In genomic region chr5:64030281-64030960, GRCm38 (mm10) we compare ENCODE assay signal across 11 mouse cellular contexts.
DNase-seq lines count a peak whose midpoint lies in the region; ATAC-seq and TF ChIP-seq lines count a peak whose summit lies in the region.
"Had no signal": no experiment of that assay in that cellular context is flagged by ENCODE, and none has a peak within 500 bp of the region (broad histone marks: within the 10 kb centered on the region; RNA-seq: fewer than 3 reads in every experiment).

No protein-coding gene starts in this region.

- H3K4me2 ChIP-seq in kidney, embryonic 15.5 days: no peak overlapping the region
- no peak overlapping the region for H3K4me2 ChIP-seq in midbrain, embryonic 15.5 days
- H3K4me2 ChIP-seq in midbrain, postnatal 0 days (ENCODE audit: low read depth, low read length, poor library complexity, severe bottlenecking): no peak overlapping the region

- DNase-seq in kidney, adult 11 months: peak; percentile 44
- peak; percentile 32 to 34 for DNase-seq in cerebellum, postnatal 10 days
- peak; percentile 47 for DNase-seq in lung, postnatal 36 days
- no peak for DNase-seq in midbrain, postnatal 0 days (ENCODE audit: low spot score)
- DNase-seq in left cerebral cortex, adult 8-10 months (ENCODE audit: low spot score in 2 of 2): no peak
- DNase-seq: embryo, embryonic 11 days; gastrocnemius, postnatal 10 days had no signal

- H3K9ac ChIP-seq in kidney, embryonic 15.5 days: no peak overlapping the region
- H3K9ac ChIP-seq in midbrain, embryonic 15.5 days: no peak overlapping the region
- H3K9ac ChIP-seq in midbrain, postnatal 0 days (replicated peaks; ENCODE audit: low read length, poor library complexity, severe bottlenecking): no peak overlapping the region

- H3K27me3 ChIP-seq in kidney, embryonic 15.5 days: no peaks in the 10 kb centered on the region
- no peaks in the 10 kb centered on the region for H3K27me3 ChIP-seq in E14TG2a.4 (ENCODE audit: insufficient read depth, low read length)
- no peaks in the 10 kb centered on the region for H3K27me3 ChIP-seq in midbrain, embryonic 15.5 days (replicated peaks)
- no peaks in the 10 kb centered on the region for H3K27me3 ChIP-seq in midbrain, postnatal 0 days (ENCODE audit: insufficient read depth, low read length)

- no peaks in the 10 kb centered on the region for H3K4me1 ChIP-seq in kidney, embryonic 15.5 days
- H3K4me1 ChIP-seq in E14TG2a.4 (replicated peaks; ENCODE audit: low read depth, low read length): no peaks in the 10 kb centered on the region
- no peaks in the 10 kb centered on the region for H3K4me1 ChIP-seq in midbrain, embryonic 15.5 days
- H3K4me1 ChIP-seq in midbrain, postnatal 0 days (ENCODE audit: insufficient read depth, low read length): no peaks in the 10 kb centered on the region

- H3K4me3 ChIP-seq in kidney, embryonic 15.5 days (replicated peaks): no peak overlapping the region
- H3K4me3 ChIP-seq in E14TG2a.4 (replicated peaks; ENCODE audit: low read length): 0 out of 2 replicates have a peak overlapping the region, but pooled peaks have one; percentile 10
- no peak overlapping the region for H3K4me3 ChIP-seq in midbrain, embryonic 15.5 days
- no peak overlapping the region for H3K4me3 ChIP-seq in midbrain, postnatal 0 days (ENCODE audit: low read depth, low read length)

- H3K27ac ChIP-seq in kidney, embryonic 15.5 days: no peak overlapping the region
- no peak overlapping the region for H3K27ac ChIP-seq in midbrain, embryonic 15.5 days
- H3K27ac ChIP-seq in midbrain, postnatal 0 days (ENCODE audit: low read depth, low read length): no peak overlapping the region
- H3K27ac ChIP-seq: stomach, postnatal 0 days had no signal

- ATAC-seq in kidney, embryonic 15.5 days (replicated peaks; ENCODE audit: low FRiP score): no peak
- ATAC-seq in midbrain, embryonic 15.5 days (replicated peaks): no peak
- ATAC-seq in midbrain, postnatal 0 days (ENCODE audit: low FRiP score): no peak

- 92% methylated on average over 7 of the region's 8 CpGs for WGBS in kidney, embryonic 15.5 days
- WGBS in midbrain, embryonic 15.5 days: 91% methylated on average over 7 of the region's 8 CpGs
- 94% methylated on average over 6 of the region's 8 CpGs for WGBS in midbrain, postnatal 0 days

- no peaks in the 10 kb centered on the region for H3K9me3 ChIP-seq in kidney, embryonic 15.5 days (replicated peaks)
- H3K9me3 ChIP-seq in E14TG2a.4 (ENCODE audit: low read length): peaks cover 50% of the 10 kb centered on the region
- H3K9me3 ChIP-seq in midbrain, embryonic 15.5 days: no peaks in the 10 kb centered on the region
- no peaks in the 10 kb centered on the region for H3K9me3 ChIP-seq in midbrain, postnatal 0 days (ENCODE audit: low read length)

- no peak for TF ChIP-seq CTCF in E14TG2a.4 (conservative IDR thresholded peaks at IDR 0.05; ENCODE audit: low read length)
- no peak for TF ChIP-seq CTCF in midbrain, postnatal 0 days (IDR thresholded peaks at IDR 0.05)

- H3K36me3 ChIP-seq in kidney, embryonic 15.5 days: no peaks in the 10 kb centered on the region
- H3K36me3 ChIP-seq in E14TG2a.4 (ENCODE audit: insufficient read depth, low read length): no peaks in the 10 kb centered on the region
- H3K36me3 ChIP-seq in midbrain, embryonic 15.5 days (replicated peaks): no peaks in the 10 kb centered on the region
- no peaks in the 10 kb centered on the region for H3K36me3 ChIP-seq in midbrain, postnatal 0 days (ENCODE audit: insufficient read depth, low read length)

Comparison
In these comparisons a context has a peak if more than half of its experiments do, and no peak if none do; other contexts are left out.
1. DNase-seq: peak in kidney, adult 11 months (single experiment), cerebellum, postnatal 10 days (2 of 2) and lung, postnatal 36 days (single experiment); none in midbrain, postnatal 0 days (single experiment) and left cerebral cortex, adult 8-10 months (0 of 2).